Mouse (Mus musculus) intestine, embryonic 14.5 days (tissue): Measurements from ENCODE around the gene Tmem217. TPM values are rescaled to one million over a fixed set of nuclear protein-coding genes. Genes with fewer than 3 reads are reported as not detected.

Experiments used
- ATAC-seq: fragments of 200-750 bp; cut with Nextera tagmentation; replicated peaks from 2 replicates; pipeline ENCODE4 v1.8.0; 2017; ENCODE audit warnings: low read depth, moderate number of reproducible peaks, moderate TSS enrichment, moderate library complexity; ENCODE audit not compliant: low FRiP score, low TSS enrichment
- DNase-seq: peaks from one replicate; pipeline ENCODE4 v3.0.0-alpha.2; 2018; ENCODE audit warnings: low spot score
- H3K27ac ChIP-seq: fragments of 300-500 bp; sonication (generic); 2 replicates; pipeline ENCODE4 v1.5.1; 2014; ENCODE audit warnings: low read depth, mild to moderate bottlenecking, control low read depth
- H3K27me3 ChIP-seq: fragments of 300-500 bp; sonication (generic); replicated peaks from 2 replicates; pipeline ENCODE4 v1.6.1; 2014; ENCODE audit warnings: low read length, control low read depth; ENCODE audit not compliant: control insufficient read depth, insufficient read depth
- H3K36me3 ChIP-seq: fragments of 300-500 bp; sonication (generic); 2 replicates; pipeline ENCODE4 v1.6.1; 2014; ENCODE audit warnings: low read length, control low read depth; ENCODE audit not compliant: control insufficient read depth, insufficient read depth
- H3K4me1 ChIP-seq: fragments of 300-500 bp; sonication (generic); replicated peaks from 2 replicates; pipeline ENCODE4 v1.6.1; 2014; ENCODE audit warnings: low read length, control low read depth, mixed read lengths; ENCODE audit not compliant: control insufficient read depth, insufficient read depth
- H3K4me2 ChIP-seq: fragments of 300-500 bp; sonication (generic); 2 replicates; pipeline ENCODE4 v1.6.1; 2014; ENCODE audit warnings: low read length
- H3K4me3 ChIP-seq: fragments of 300-500 bp; sonication (generic); 2 replicates; pipeline ENCODE4 v1.5.1; 2014; ENCODE audit warnings: low read depth, low read length, control low read depth, mixed read lengths
- H3K9ac ChIP-seq: fragments of 300-500 bp; sonication (generic); 2 replicates; pipeline ENCODE4 v1.6.1; 2014; ENCODE audit warnings: mild to moderate bottlenecking, low read length
- H3K9me3 ChIP-seq: fragments of 300-500 bp; sonication (generic); 2 replicates; pipeline ENCODE4 v1.6.1; 2016; ENCODE audit warnings: low read length, control low read depth; ENCODE audit not compliant: control insufficient read depth
- WGBS: fragments of 180-500 bp; shearing (Covaris S2); extraction: QIAGEN DNeasy Blood & Tissue Kit; methylation state at CpG from one replicate; pipeline ENCODE4 v1.1.7; 2014; 5-methylcytosine and 5-hydroxymethylcytosine counted together
- polyA plus RNA-seq: library from polyadenylated mRNA; unstranded; fragments of >200 nt; fragmentation: Nextera tagmentation; extraction: Ambion mirVana; gene quantifications from 2 replicates; pipeline ENCODE4 v1.2.1, GENCODE M21; 2014

The Tmem217 gene
- polyA plus RNA-seq, 1 experiment from 2014 or later = 0.39 TPM

DNA sequence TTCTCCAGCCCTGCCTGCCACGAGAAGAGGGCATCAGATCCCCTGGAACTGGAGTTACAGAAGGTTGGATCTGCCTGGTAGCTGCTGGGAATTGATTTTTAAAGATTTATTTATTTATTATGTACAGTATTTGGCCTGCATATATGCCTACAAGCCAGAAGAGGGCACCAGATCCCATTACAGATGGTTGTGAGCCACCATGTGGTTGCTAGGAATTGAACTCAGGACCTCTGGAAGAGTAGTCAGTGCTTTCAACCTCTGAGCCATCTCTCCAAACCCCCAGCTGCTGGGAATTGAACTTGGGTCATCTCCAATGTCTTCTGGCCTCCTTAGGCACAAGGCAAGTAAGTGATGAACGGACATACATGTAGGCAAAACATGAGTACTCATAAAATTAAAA, 8.1 kb downstream of the Tmem217 start:
- no peaks in the 10 kb centered on the region for H3K27me3 ChIP-seq
- no peaks in the 10 kb centered on the region for H3K4me1 ChIP-seq
- H3K27ac ChIP-seq = no peak overlapping the region
- no peak overlapping the region for H3K9ac ChIP-seq
- H3K36me3 ChIP-seq = no peaks in the 10 kb centered on the region
- H3K9me3 ChIP-seq = no peaks in the 10 kb centered on the region
- DNase-seq = no peak
- no peak for ATAC-seq
- no peak overlapping the region for H3K4me2 ChIP-seq
- no peak overlapping the region for H3K4me3 ChIP-seq
- 81% methylated on average over 2 of the region's 2 CpGs for WGBS

DNA sequence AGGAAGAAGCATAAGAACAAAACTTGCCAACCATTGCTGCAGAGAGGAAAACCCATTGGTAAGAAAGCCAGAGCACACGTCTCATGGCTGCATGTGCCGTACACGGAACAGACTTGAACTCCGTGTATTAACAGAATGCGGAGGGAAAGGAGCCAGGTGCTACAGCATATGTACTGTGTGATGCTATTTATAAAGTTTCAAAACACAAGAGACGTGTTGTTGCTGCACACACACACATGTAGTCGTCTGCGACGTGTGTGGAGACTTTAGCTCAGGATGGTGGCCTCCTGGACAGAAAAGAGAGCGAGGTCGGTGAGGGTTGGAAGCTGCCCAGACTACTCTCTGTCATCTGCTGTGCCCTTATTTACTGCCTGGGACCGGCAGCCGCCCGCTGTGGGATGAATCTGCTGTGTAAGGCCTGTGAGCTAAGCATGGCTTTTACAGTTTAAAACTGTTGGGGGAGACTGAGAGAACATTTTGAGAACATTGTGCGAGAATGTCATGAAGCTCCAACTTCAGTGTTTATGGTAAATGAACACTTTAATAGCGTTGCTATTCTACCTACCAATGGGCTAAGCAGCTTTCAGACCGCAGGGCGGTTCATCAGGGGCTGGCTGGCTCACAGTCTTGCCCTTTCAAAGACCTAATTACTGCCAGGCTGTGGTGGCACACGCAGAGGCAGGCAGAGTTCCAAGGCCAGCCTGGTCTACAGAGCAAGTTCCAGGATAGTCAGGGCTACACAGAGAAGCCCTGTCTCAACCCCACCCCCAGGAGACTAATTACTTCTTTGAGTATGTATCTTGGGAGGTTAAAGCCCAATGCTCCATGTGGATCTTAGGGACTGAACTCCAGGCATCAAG, 9.1 kb downstream of the Tmem217 start:
- 82% methylated on average over 19 of the region's 19 CpGs for WGBS
- Histone ChIP-seq H3K27me3 (no peaks in the 10 kb centered on the region), H3K9ac (no peak overlapping the region), H3K9me3 (no peaks in the 10 kb centered on the region), H3K36me3 (no peaks in the 10 kb centered on the region), H3K4me3 (no peak overlapping the region), H3K27ac (no peak overlapping the region), H3K4me2 (no peak overlapping the region), H3K4me1 (no peaks in the 10 kb centered on the region)
- no peak for ATAC-seq
- no peak for DNase-seq

DNA sequence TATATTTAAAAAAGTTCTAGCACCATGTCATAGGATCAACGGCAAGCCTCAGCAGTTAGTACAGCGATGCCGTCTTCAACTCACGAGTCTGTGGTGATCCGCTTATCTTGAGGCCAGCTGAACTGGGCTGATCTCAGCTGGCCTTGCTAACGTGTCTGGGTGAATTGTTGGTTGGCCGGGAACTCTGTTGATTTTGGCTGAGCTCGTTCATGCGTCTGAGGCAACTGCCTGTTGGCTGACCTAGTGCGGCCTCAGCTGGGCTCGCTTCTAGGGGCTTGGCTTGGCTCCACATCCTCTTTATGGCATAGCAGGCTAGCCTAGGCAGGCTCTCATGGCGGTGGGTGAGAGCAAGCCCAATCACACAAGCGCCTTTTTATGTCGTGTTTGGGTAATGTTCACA, 10.8 kb downstream of the Tmem217 start:
- no peak overlapping the region for H3K4me3 ChIP-seq
- WGBS = 62% methylated on average over 14 of the region's 14 CpGs
- DNase-seq = no peak
- no peak overlapping the region for H3K27ac ChIP-seq
- no peaks in the 10 kb centered on the region for H3K9me3 ChIP-seq
- no peak overlapping the region for H3K9ac ChIP-seq
- H3K4me1 ChIP-seq = no peaks in the 10 kb centered on the region
- no peak for ATAC-seq
- H3K4me2 ChIP-seq = no peak overlapping the region
- H3K36me3 ChIP-seq = no peaks in the 10 kb centered on the region
- H3K27me3 ChIP-seq = no peaks in the 10 kb centered on the region

DNA sequence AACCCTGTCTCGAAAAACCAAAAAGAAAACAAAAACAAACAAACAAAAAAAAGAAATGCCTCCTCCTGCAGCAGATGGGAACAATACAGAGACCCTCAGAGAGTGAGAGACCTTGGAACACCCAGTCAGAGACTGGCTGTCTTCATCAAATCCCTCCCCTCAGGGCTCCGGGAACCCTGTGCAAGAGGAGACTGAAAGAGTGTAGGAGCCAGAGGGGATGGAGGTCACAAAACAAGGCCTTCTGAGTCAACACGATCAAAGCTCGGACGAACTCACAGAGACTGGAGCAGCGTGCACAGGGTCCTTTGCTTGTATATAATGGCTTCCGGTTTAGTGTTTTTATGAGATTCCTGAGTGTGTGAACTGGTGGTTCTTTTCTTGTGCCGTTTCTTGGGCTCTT, 11.8 kb downstream of the Tmem217 start:
- Histone ChIP-seq H3K27me3 (no peaks in the 10 kb centered on the region), H3K4me2 (no peak overlapping the region), H3K27ac (no peak overlapping the region), H3K9ac (no peak overlapping the region), H3K36me3 (no peaks in the 10 kb centered on the region), H3K4me1 (no peaks in the 10 kb centered on the region), H3K9me3 (no peaks in the 10 kb centered on the region), H3K4me3 (no peak overlapping the region)
- WGBS = 85% methylated on average over 8 of the region's 8 CpGs
- ATAC-seq = no peak
- no peak for DNase-seq

DNA sequence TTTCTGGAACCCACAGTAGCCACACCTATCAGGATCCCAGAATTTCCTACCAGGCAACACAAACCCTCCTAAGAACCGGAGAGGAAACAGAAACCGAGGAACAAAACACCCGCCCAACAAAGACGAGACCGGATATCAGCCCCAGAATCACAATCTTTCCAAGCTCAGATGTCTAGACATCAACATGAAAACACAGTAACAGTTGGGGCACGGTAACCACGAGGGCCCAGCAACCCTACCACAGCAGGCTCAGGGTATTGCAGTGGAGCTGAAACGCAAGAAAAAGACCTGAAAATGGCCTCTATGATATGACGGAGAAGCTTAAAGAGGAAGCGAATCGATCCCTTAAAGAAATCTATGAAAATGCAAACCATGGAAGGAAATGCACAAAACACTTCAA, 18.3 kb downstream of the Tmem217 start:
- H3K27ac ChIP-seq = no peak overlapping the region
- no peak overlapping the region for H3K9ac ChIP-seq
- no peaks in the 10 kb centered on the region for H3K4me1 ChIP-seq
- H3K4me2 ChIP-seq = no peak overlapping the region
- H3K27me3 ChIP-seq = no peaks in the 10 kb centered on the region
- H3K9me3 ChIP-seq = no peaks in the 10 kb centered on the region
- no peak for ATAC-seq
- WGBS = 91% methylated on average over 11 of the region's 11 CpGs
- H3K4me3 ChIP-seq = no peak overlapping the region
- H3K36me3 ChIP-seq = no peaks in the 10 kb centered on the region
- DNase-seq = no peak

DNA sequence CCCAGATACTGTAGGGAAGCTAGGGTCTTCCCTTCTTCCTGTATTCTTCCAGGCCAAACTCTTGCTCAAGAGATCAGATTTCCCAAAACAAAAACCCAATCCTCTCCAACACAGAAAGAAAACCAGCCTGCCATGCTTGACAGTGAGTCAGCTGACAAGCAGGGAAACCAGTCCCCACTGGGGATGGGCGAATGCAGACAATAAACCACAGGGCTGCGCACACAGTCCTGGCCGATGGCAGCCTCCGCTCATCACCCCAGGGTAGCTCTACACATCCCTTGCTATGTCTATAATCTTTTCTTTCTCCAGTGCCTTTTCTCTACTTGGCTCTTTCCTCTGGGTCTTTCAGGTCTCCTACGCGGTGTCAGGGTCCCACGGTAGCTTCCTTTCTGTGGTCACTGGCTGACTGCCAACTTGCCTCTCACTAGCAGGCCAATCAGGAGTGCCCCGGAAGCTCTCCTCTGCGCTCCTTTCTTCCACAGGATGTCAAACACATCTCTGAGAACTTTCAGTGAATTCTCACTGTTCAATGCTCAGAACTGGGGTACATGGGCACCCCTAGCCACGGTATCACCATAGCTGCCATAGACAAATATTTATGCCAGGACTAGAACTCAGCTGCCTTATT, 20.3 kb downstream of the Tmem217 start:
- Histone ChIP-seq H3K4me2 (no peak overlapping the region), H3K36me3 (no peaks in the 10 kb centered on the region), H3K27me3 (no peaks in the 10 kb centered on the region), H3K9ac (no peak overlapping the region), H3K4me3 (no peak overlapping the region), H3K9me3 (no peaks in the 10 kb centered on the region), H3K4me1 (no peaks in the 10 kb centered on the region), H3K27ac (no peak overlapping the region)
- DNase-seq (no peak), ATAC-seq (no peak)
- WGBS = 62% methylated on average over 10 of the region's 10 CpGs

DNA sequence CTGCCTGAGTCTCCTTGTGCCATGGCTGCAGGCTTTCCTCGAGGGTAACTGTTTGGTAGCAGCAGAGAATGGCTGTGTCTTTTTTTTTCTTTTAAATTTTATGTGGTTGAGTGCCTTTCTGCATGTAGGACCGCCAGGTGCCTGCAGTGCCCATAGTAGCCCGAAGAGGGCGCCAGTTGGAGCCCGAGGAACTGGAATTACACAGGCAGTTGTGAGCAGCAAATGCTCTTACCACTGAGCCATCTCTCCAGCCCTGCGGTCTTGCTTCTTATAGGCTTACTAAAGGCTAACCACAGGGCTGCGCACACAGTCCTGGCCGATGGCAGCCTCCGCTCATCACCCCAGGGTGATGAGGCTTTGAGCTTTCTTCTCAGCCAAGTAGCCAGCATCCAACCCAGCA, 20.9 kb downstream of the Tmem217 start:
- Histone ChIP-seq H3K27ac (no peak overlapping the region), H3K9ac (no peak overlapping the region), H3K4me1 (no peaks in the 10 kb centered on the region), H3K9me3 (no peaks in the 10 kb centered on the region), H3K4me2 (no peak overlapping the region), H3K36me3 (no peaks in the 10 kb centered on the region), H3K4me3 (no peak overlapping the region), H3K27me3 (no peaks in the 10 kb centered on the region)
- 78% methylated on average over 9 of the region's 9 CpGs for WGBS
- no peak for ATAC-seq
- no peak for DNase-seq

DNA sequence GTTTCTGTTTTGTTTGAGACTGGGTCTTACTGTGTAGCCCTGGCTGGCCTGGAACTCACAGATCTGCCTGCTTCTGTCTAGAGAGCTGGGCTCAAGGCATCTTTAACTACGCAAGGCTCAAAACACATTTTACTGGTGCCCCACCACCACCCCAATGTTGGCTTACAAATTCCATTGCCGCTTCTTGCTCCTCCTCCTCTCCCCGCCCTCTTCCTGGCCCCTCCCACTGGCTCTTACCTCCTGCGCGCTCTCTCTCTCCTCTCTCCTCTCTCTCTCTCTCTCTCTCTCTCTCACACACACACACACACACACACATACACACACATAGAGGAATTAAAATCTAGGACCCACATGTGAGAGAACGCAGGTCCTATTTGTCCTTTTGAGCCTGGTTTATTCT, 21.7 kb downstream of the Tmem217 start:
- H3K36me3 ChIP-seq = no peaks in the 10 kb centered on the region
- H3K9ac ChIP-seq = no peak overlapping the region
- no peaks in the 10 kb centered on the region for H3K27me3 ChIP-seq
- peaks cover 7% of the 10 kb centered on the region; the same call in 1 of the 2 replicates for H3K9me3 ChIP-seq
- no peak overlapping the region for H3K4me3 ChIP-seq
- DNase-seq = no peak
- 66% methylated on average over 6 of the region's 6 CpGs for WGBS
- H3K4me1 ChIP-seq = no peaks in the 10 kb centered on the region
- H3K27ac ChIP-seq = no peak overlapping the region
- H3K4me2 ChIP-seq = no peak overlapping the region
- no peak for ATAC-seq
